Mouse (Mus musculus) CH12.LX (cell line): ENCODE results near the gene Gm20388. TPM values are rescaled to one million over a fixed set of nuclear protein-coding genes. Genes with fewer than 3 reads are reported as not detected.
A peak's percentile ranks its signal among the peaks of the same experiment; 100 is the strongest.

ENCODE experiments used
- DNase-seq: peaks from one replicate; pipeline ENCODE4 v3.0.0-alpha.2; 2013; ENCODE audit errors: extremely low read depth
- H3K27ac ChIP-seq: 2 replicates; pipeline ENCODE4 v1.5.1; 2012; ENCODE audit warnings: low read depth, mild to moderate bottlenecking, control low read depth, moderate library complexity; ENCODE audit not compliant: insufficient read depth
- H3K27me3 ChIP-seq: replicated peaks from 2 replicates; pipeline ENCODE3; 2012; ENCODE audit warnings: inconsistent platforms
- H3K36me3 ChIP-seq, 2 experiments: replicated peaks in 1 of 2; 2 replicates each; pipeline versions ENCODE3 to v1.6.1; 2012; ENCODE audit warnings: inconsistent platforms in 1 of 2, low read length in 1 of 2, mild to moderate bottlenecking in 1 of 2, mixed read lengths in 1 of 2, moderate library complexity in 1 of 2; ENCODE audit not compliant: control insufficient read depth in 1 of 2, insufficient read depth in 1 of 2
- H3K4me1 ChIP-seq, 2 experiments: 2 replicates each; pipeline ENCODE4 v1.6.1; 2012; ENCODE audit warnings: inconsistent platforms in 1 of 2, moderate library complexity in 1 of 2; ENCODE audit not compliant: insufficient read depth in 2 of 2, control insufficient read depth in 1 of 2
- H3K4me2 ChIP-seq: 2 replicates; pipeline ENCODE4 v1.6.1; 2012; ENCODE audit warnings: low read depth, mild to moderate bottlenecking, control low read depth; ENCODE audit not compliant: poor library complexity, insufficient read depth, severe bottlenecking
- H3K4me3 ChIP-seq, 3 experiments: fragments of 150-350 bp in 1 of 3; sonication (generic) in 1 of 3; replicated peaks in 1 of 3; 2 replicates each; pipeline versions ENCODE3 to v1.5.1; 2011 to 2012; ENCODE audit warnings: low read depth in 2 of 3, low read length in 2 of 3, mild to moderate bottlenecking in 2 of 3, moderate library complexity in 2 of 3, control low read depth in 1 of 3, improper control_type of control experiment in 1 of 3, inconsistent platforms in 1 of 3, mixed read lengths in 1 of 3; ENCODE audit not compliant: poor library complexity in 1 of 3
- H3K79me2 ChIP-seq: replicated peaks from 2 replicates; pipeline ENCODE4 v1.6.1; 2012; ENCODE audit warnings: mild to moderate bottlenecking, moderate library complexity; ENCODE audit not compliant: control insufficient read depth, poor library complexity, insufficient read depth, severe bottlenecking; ENCODE audit errors: extremely low read depth
- H3K9ac ChIP-seq: 2 replicates; pipeline ENCODE4 v1.6.1; 2012; ENCODE audit warnings: low read depth, mild to moderate bottlenecking, control low read depth, moderate library complexity; ENCODE audit not compliant: insufficient read depth
- H3K9me3 ChIP-seq: replicated peaks from 2 replicates; pipeline ENCODE3; 2012; ENCODE audit warnings: low read length, inconsistent platforms, mixed read lengths
- CHD1 ChIP-seq: IDR thresholded peaks from 2 replicates; pipeline ENCODE4 v1.6.1; 2012; ENCODE audit warnings: low read depth, low read length, improper control_type of control experiment, inconsistent platforms
- CHD2 ChIP-seq: IDR thresholded peaks from 2 replicates; pipeline ENCODE4 v1.6.1; 2011; ENCODE audit warnings: low read length, improper control_type of control experiment
- CTCF ChIP-seq, 2 experiments: IDR thresholded peaks in 1 of 2; conservative IDR thresholded peaks in 1 of 2; 2 replicates each; pipeline ENCODE4 v1.5.1; 2011 to 2012; ENCODE audit warnings: low read depth in 2 of 2, low read length in 2 of 2, improper control_type of control experiment in 1 of 2, inconsistent platforms in 1 of 2, mild to moderate bottlenecking in 1 of 2, moderate library complexity in 1 of 2
- EP300 ChIP-seq: IDR thresholded peaks from 2 replicates; pipeline ENCODE4 v1.6.1; 2011; ENCODE audit warnings: low read length, improper control_type of control experiment
- IRF4 ChIP-seq: IDR thresholded peaks from 2 replicates; pipeline ENCODE4 v1.6.1; 2014; ENCODE audit warnings: low read depth, mild to moderate bottlenecking, inconsistent platforms, low read length, improper control_type of control experiment
- MAX ChIP-seq: IDR thresholded peaks from 2 replicates; pipeline ENCODE4 v1.6.1; 2011; ENCODE audit warnings: low read length, improper control_type of control experiment
- MAZ ChIP-seq: IDR thresholded peaks from 2 replicates; pipeline ENCODE4 v1.6.1; 2012; ENCODE audit warnings: low read depth, mild to moderate bottlenecking, inconsistent platforms, low read length, improper control_type of control experiment, moderate library complexity
- MYC ChIP-seq: IDR thresholded peaks from 2 replicates; pipeline ENCODE4 v1.6.1; 2011; ENCODE audit warnings: low read depth, mild to moderate bottlenecking, improper control_type of control experiment, low read length
- POLR2A ChIP-seq: IDR thresholded peaks from 2 replicates; pipeline ENCODE4 v1.6.1; 2011; ENCODE audit warnings: low read depth, mild to moderate bottlenecking, improper control_type of control experiment, low read length
- POLR2AphosphoS2 ChIP-seq: IDR thresholded peaks from 2 replicates; pipeline ENCODE4 v1.6.1; 2011; ENCODE audit warnings: low read depth, low read length, improper control_type of control experiment
- RAD21 ChIP-seq: IDR thresholded peaks from 2 replicates; pipeline ENCODE4 v1.6.1; 2011; ENCODE audit warnings: low read depth, mild to moderate bottlenecking, low read length, improper control_type of control experiment, moderate library complexity
- SMC3 ChIP-seq: IDR thresholded peaks from 2 replicates; pipeline ENCODE4 v1.6.1; 2011; ENCODE audit warnings: low read depth, low read length, improper control_type of control experiment
- TBP ChIP-seq: conservative IDR thresholded peaks from 2 replicates; pipeline ENCODE4 v1.6.1; 2011; ENCODE audit warnings: low read depth, low read length, improper control_type of control experiment
- UBTF ChIP-seq: IDR thresholded peaks from 2 replicates; pipeline ENCODE4 v1.6.1; 2012; ENCODE audit warnings: low read depth, mild to moderate bottlenecking, inconsistent platforms, low read length, improper control_type of control experiment, moderate library complexity
- ZC3H11A ChIP-seq: IDR thresholded peaks from 2 replicates; pipeline ENCODE4 v1.6.1; 2012; ENCODE audit warnings: low read depth, mild to moderate bottlenecking, inconsistent platforms, low read length, improper control_type of control experiment
- dilution Hi-C: fragments of 300-500 bp; cut with MboI; formaldehyde crosslinking; loops from 2 replicates; pipeline ENCODE4 v1.14.3; 2020; ENCODE audit warnings: low sequenced_read_pairs; ENCODE audit not compliant: extremely low pct_unique_long_range_greater_than_20kb, extremely low pct_ligation_motif_present
- in situ Hi-C: fragments of 300-500 bp; cut with MboI; formaldehyde crosslinking; loops from 3 replicates; pipeline ENCODE4 v1.14.3; 2019; ENCODE audit warnings: low sequenced_read_pairs, low pct_ligation_motif_present, low pct_unique_long_range_greater_than_20kb, mixed read lengths
- polyA plus RNA-seq: library from polyadenylated mRNA; unstranded; fragments of >175 nt; gene quantifications from 2 replicates; pipeline ENCODE4 v1.2.1, GENCODE M21; 2012; ENCODE audit warnings: low read depth; ENCODE audit not compliant: insufficient read length
- total RNA-seq, 2 experiments: library from RNA; depleted of rRNA; stranded (reverse); fragments of 300-350 nt in 1 of 2; fragments of >200 nt in 1 of 2; gene quantifications; 2 replicates each; pipeline ENCODE4 v1.2.3; 2012 to 2014

The Gm20388 gene
- total and polyA plus RNA-seq, 3 experiments = 14.8 to 26.3 (median 22.2) TPM

DNA sequence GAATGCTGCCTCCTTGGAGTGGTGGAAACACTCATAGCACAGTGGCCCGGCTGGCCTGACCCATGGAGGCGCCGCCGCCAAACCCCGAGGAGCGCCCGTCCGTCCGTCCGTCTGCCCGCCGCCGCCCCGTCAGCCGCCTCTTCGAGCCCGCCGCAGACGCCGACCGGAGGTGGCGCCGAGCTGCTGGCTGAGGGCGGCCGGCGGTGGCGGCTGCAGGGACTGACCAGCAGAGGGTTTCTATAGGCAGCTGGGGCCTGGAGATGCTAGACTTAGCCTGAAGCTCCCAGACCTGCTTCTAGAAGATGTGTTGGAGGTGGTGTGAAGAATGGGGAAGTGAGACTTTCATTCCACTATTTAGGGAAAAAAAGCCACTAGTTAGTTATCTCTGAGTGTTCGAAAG, 2063.3 kb downstream of the Gm20388 start:
- no peak overlapping the region for H3K27ac ChIP-seq
- no peak overlapping the region for H3K9ac ChIP-seq
- H3K27me3 ChIP-seq = no peaks in the 10 kb centered on the region
- H3K4me1 ChIP-seq = peaks cover 11 to 37% of the 10 kb centered on the region in 2 experiments
- peaks cover 49 to 60% of the 10 kb centered on the region in 2 experiments for H3K36me3 ChIP-seq
- no peaks in the 10 kb centered on the region for H3K9me3 ChIP-seq
- H3K79me2 ChIP-seq = no peaks in the 10 kb centered on the region; the same call in 1 of the 2 replicates
- dilution Hi-C loops (no loop called here), in situ Hi-C loops (loop anchor here (10.0 kb wide), 1 partner anchor 291 kb away; no protein-coding TSS in a partner anchor)
- H3K4me2 ChIP-seq = no peak overlapping the region
- no peak for DNase-seq
- TF ChIP-seq RAD21 = no peak
- TF ChIP-seq CHD1 = no peak
- no peak for TF ChIP-seq CHD2
- TF ChIP-seq MAZ = no peak
- TF ChIP-seq ZC3H11A = no peak
- TF ChIP-seq POLR2A = no peak
- TF ChIP-seq EP300 = peak; percentile 55; the same call in 1 of the 2 replicates
- no peak for TF ChIP-seq UBTF
- peak; percentile 33; the same call in 1 of the 2 replicates for TF ChIP-seq IRF4
- no peak for TF ChIP-seq POLR2AphosphoS2
- 0 out of 2 replicates have a peak, but pooled peaks have one; percentile 19 for TF ChIP-seq TBP
- no peak overlapping the region for H3K4me3 ChIP-seq

DNA sequence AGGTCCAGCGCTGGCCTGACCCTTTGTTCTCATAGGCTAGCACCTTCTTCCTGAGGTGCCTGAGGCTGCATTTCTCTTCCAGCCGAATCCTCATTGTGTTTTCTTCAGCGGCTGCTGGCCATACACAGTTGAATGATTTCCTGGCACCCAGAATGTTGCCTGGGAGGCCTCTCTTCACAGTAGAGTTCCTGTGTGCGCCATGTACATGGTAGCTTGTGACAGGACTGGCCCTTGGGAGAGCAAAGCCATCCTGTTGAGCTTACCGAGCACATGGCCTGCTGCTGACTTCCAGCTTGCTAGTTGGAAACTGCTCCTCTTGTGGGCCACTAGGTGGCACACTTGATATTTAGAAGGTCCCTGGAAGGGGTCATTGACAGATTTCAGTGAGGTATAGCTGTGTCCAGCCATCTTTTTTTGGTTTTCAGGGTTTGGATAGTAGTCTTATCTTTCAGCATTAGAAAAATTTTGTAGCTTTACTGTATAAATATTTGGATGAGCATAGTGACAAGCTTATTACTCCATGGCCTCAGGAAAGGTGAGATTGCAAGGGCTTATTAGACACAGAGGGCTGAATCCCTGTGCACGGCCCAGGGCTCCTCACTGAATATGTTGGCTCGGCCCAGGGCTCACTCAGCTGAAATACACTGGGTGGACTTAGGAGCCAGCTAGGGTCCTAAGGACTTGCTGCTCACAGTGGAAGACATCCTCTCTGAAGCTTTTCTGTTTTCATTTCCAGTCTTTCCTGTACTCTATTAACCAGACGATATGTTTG, 2067.4 kb downstream of the Gm20388 start:
- Histone ChIP-seq H3K36me3 (peaks cover 72 to 88% of the 10 kb centered on the region in 2 experiments), H3K4me2 (no peak overlapping the region), H3K27me3 (no peaks in the 10 kb centered on the region), H3K4me3 (no peak overlapping the region), H3K27ac (no peak overlapping the region), H3K9me3 (no peaks in the 10 kb centered on the region), H3K4me1 (peaks cover 4 to 12% of the 10 kb centered on the region in 2 experiments; a peak in 3 of 4 replicates), H3K9ac (no peak overlapping the region), H3K79me2 (no peaks in the 10 kb centered on the region)
- in situ Hi-C loops = loop anchor here (10.0 kb wide), 1 partner anchor 287 kb away; no protein-coding TSS in a partner anchor
- DNase-seq = peak; percentile 65
- TF ChIP-seq MYC (peak; percentile 89), SMC3 (peak; percentile 75), RAD21 (peak; percentile 87), MAX (peak; percentile 82), ZC3H11A (no peak), CTCF (conservative IDR thresholded peaks at IDR 0.05 in 1 of 2, IDR thresholded peaks at IDR 0.05 in 1 of 2; ENCODE audit: low read depth in 2 of 2, low read length in 2 of 2) (peak; percentile 52 to 89; a peak in 3 of 4 replicates)
- dilution Hi-C loops = no loop called here
